Mouse (Mus musculus) ES-E14 (cell line): ENCODE data around the gene Cav3.

Source experiments
- MAFK ChIP-seq: IDR thresholded peaks from 2 replicates; pipeline ENCODE4 v1.6.1; 2014; ENCODE audit warnings: mild to moderate bottlenecking, low read depth, low read length, inconsistent platforms; ENCODE audit not compliant: insufficient read depth
- ZNF384 ChIP-seq: IDR thresholded peaks from 2 replicates; pipeline ENCODE4 v1.6.1; 2012; ENCODE audit warnings: low read depth, low read length, inconsistent platforms

DNA sequence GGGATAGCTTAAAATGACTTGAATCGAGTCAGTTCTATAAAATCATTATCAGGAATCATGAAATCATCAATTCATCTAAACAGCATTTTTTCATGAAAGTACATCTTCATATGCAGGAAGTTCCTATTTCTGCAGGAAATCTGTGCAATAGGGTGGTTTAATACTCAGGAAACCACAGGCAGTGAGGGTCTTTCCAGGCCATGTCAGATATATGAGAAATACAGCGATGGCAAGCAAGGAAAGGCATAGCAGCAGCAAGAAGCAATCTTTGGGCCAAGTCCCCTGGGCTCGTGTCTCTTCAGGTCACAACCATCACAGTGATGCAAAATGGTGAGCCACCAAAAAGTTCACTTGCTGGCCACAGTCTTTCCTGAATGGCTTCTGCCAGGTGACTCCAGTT lies 13.6 kb upstream of the Cav3 start:
- TF ChIP-seq MAFK (no peak), ZNF384 (no peak)
